Mouse (Mus musculus): ENCODE results near the gene Gm16442. TPM values are rescaled to one million over a fixed set of nuclear protein-coding genes. Genes with fewer than 3 reads are reported as not detected.
"Not testable (repeated sequence)": the region's sequence is repeated elsewhere in the genome, so short reads cannot be mapped to it uniquely, and the experiment has no call there.

The Gm16442 gene
- polyA plus RNA-seq (2016; fragmentation: Nextera tagmentation; extraction: Ambion mirVana): not detected in 2 replicates

DNA sequence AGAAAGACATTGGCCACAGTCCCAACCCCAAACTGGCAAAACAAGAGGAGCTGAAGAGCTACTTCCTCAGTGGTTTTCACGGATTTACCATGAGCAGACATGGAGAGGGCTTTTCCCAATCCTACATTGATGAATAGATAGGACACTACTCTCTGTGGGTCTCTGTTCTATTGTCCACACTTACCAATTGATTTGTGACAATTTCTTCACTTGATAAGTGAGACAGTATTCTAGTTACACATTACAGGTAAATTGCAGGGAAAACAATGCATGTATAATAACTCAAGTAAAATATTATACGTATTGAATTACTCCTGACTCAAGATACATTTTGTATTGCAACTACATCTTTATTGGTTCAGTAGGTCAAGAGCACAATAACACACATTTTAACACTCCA is at the start of gene Gm16442:
TSS of gene Gm16442 (minus strand) at position 101 of the 400 bp plus-strand sequence.
- DNase-seq (ENCODE audit: low spot score): not testable (repeated sequence)

DNA sequence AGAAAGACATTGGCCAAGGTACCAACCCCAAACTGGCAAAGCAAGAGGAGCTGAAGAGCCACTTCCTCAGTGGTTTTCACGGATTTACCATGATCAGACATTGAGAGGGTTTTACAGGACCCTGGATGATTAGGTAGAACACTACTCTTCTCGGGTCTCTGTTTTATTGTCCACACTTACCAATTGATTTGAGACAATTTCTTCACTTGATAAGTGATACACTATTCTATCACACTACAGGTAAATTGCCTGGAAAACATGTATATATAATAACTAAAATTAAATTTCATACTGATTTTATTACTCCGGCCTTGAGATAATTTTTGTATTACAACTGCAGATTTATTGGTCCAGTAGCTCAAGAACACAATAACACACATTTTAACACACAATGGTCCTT is 45.9 kb upstream of the Gm16442 start, which contains the start of gene Vmn1r94:
TSS of gene Vmn1r94 (minus strand) at position 101 of the 400 bp plus-strand sequence.
- not testable (repeated sequence) for H3K9me3 ChIP-seq (replicated peaks); H3K4me3 ChIP-seq; H3K36me3 ChIP-seq; H3K27ac ChIP-seq; H3K4me1 ChIP-seq; DNase-seq (ENCODE audit: low spot score); H3K27me3 ChIP-seq (ENCODE audit: low read depth, poor library complexity, severe bottlenecking)
- no CpG with 5 or more reads among the region's 3 CpGs for whole genome bisulfite sequencing

More for the DNA sequence above, at the start of gene Gm16442:
- not testable (repeated sequence) for H3K27ac ChIP-seq; H3K4me3 ChIP-seq; H3K27me3 ChIP-seq (ENCODE audit: low read depth, poor library complexity, severe bottlenecking); H3K9me3 ChIP-seq (replicated peaks); H3K36me3 ChIP-seq; H3K4me1 ChIP-seq
- WGBS: no CpG with 5 or more reads among the region's 2 CpGs

- WGBS: no CpG with 5 or more reads among the region's 5 CpGs
Measured at GRCm38 (mm10) chr7:20138988-20139387, 16.6 kb upstream of the Gm16442 start, which contains the start of gene Vmn1r93. TSS of gene Vmn1r93 (minus strand) at chr7:20139088.

GRCm38 (mm10) chr7:20099380-20099779 is 23.0 kb downstream of the Gm16442 start, which contains the start of gene Vmn1r91:
TSS of gene Vmn1r91 (plus strand) at chr7:20099680.
- H3K4me3 ChIP-seq; H3K27me3 ChIP-seq (ENCODE audit: low read depth, poor library complexity, severe bottlenecking); H3K27ac ChIP-seq; H3K36me3 ChIP-seq; H3K4me1 ChIP-seq; DNase-seq (ENCODE audit: low spot score); H3K9me3 ChIP-seq (replicated peaks): not testable (repeated sequence)
- 86% methylated on average over 5 of the region's 5 CpGs for WGBS

More at GRCm38 (mm10) chr7:20138988-20139387, 16.6 kb upstream of the Gm16442 start, which contains the start of gene Vmn1r93:
- not testable (repeated sequence) for H3K36me3 ChIP-seq; H3K4me3 ChIP-seq; H3K27ac ChIP-seq; H3K4me1 ChIP-seq; DNase-seq (ENCODE audit: low spot score); H3K9me3 ChIP-seq (replicated peaks); H3K27me3 ChIP-seq (ENCODE audit: low read depth, poor library complexity, severe bottlenecking)

DNA sequence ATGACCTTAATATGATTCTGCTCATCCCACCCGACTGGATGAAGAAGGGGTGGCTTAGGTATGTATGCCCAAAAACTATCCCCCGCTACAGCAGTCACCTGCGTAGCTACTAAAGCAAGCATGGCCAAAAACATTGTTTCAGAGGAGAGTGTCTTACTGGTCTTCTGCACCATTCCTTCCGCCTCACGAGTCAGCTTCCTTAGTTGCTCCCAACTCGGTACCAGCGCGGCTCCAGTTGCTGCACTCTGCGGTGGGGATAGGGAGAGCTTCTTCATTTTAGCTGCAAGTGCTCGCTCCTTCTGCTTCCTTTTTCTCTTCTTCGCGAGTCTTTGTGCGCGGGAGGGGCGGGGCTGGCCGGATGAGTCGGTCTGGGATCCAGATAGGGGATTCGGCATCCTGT is 44.3 kb downstream of the Gm16442 start:
- WGBS: 72% methylated on average over 18 of the region's 18 CpGs
- H3K4me1 ChIP-seq; H3K9me3 ChIP-seq (replicated peaks); H3K36me3 ChIP-seq; H3K27ac ChIP-seq; DNase-seq (ENCODE audit: low spot score); H3K4me3 ChIP-seq; H3K27me3 ChIP-seq (ENCODE audit: low read depth, poor library complexity, severe bottlenecking): not testable (repeated sequence)

Other genes with a start within 250 kb of the Gm16442 start
- not detected in 2 replicates for gene Ceacam19, start 234.6 kb downstream of the Gm16442 start, polyA plus RNA-seq (2016; fragmentation: Nextera tagmentation; extraction: Ambion mirVana)
- 6.2 TPM in 2 replicates for gene Pvr, start 201.4 kb downstream of the Gm16442 start, polyA plus RNA-seq (2016; fragmentation: Nextera tagmentation; extraction: Ambion mirVana)
- 0.21 and 0.24 TPM in 2 replicates for gene Igsf23, start 171.8 kb downstream of the Gm16442 start, polyA plus RNA-seq (2016; fragmentation: Nextera tagmentation; extraction: Ambion mirVana)
- gene Ceacam20, start 157.2 kb downstream of the Gm16442 start, polyA plus RNA-seq (2016; fragmentation: Nextera tagmentation; extraction: Ambion mirVana): not detected in 2 replicates
- gene Nlrp9b, start 131.1 kb downstream of the Gm16442 start, polyA plus RNA-seq (2016; fragmentation: Nextera tagmentation; extraction: Ambion mirVana): not detected in 2 replicates
- gene Vmn1r91, start 22.9 kb downstream of the Gm16442 start, polyA plus RNA-seq (2016; fragmentation: Nextera tagmentation; extraction: Ambion mirVana): not detected in 2 replicates
- not detected in 2 replicates for gene Vmn1r93, start 16.5 kb upstream of the Gm16442 start, polyA plus RNA-seq (2016; fragmentation: Nextera tagmentation; extraction: Ambion mirVana)
- not detected in 2 replicates for gene Vmn1r94, start 45.8 kb upstream of the Gm16442 start, polyA plus RNA-seq (2016; fragmentation: Nextera tagmentation; extraction: Ambion mirVana)
- not detected in 2 replicates for gene Vmn1r95, start 71.1 kb upstream of the Gm16442 start, polyA plus RNA-seq (2016; fragmentation: Nextera tagmentation; extraction: Ambion mirVana)
- not detected in 2 replicates for gene Gm6164, start 83.0 kb upstream of the Gm16442 start, polyA plus RNA-seq (2016; fragmentation: Nextera tagmentation; extraction: Ambion mirVana)
- gene Gm4498, start 111.2 kb upstream of the Gm16442 start, polyA plus RNA-seq (2016; fragmentation: Nextera tagmentation; extraction: Ambion mirVana): not detected in 2 replicates
- not detected in 2 replicates for gene Gm5890, start 140.3 kb upstream of the Gm16442 start, polyA plus RNA-seq (2016; fragmentation: Nextera tagmentation; extraction: Ambion mirVana)
- not detected in 2 replicates for gene Gm4133, start 211.5 kb upstream of the Gm16442 start, polyA plus RNA-seq (2016; fragmentation: Nextera tagmentation; extraction: Ambion mirVana)